Mouse (Mus musculus): ENCODE data around the gene Ly9. TPM values are rescaled to one million over a fixed set of nuclear protein-coding genes. Genes with fewer than 3 reads are reported as not detected.

The Ly9 gene
- polyA plus RNA-seq, 1 experiment from 2014 or later: not detected

GRCm38 (mm10) chr1:171556366-171556765 lies 50.8 kb downstream of the Ly9 start:
- no peak overlapping the region for H3K9ac ChIP-seq (ENCODE audit: low read depth, low read length)
- H3K27me3 ChIP-seq (ENCODE audit: control insufficient read depth, insufficient read depth, low read length): no peaks in the 10 kb centered on the region
- no peak overlapping the region for H3K4me3 ChIP-seq (ENCODE audit: low read length)
- no peak overlapping the region for H3K27ac ChIP-seq (ENCODE audit: low read depth, low read length)
- H3K9me3 ChIP-seq (ENCODE audit: control insufficient read depth, low read length): no peaks in the 10 kb centered on the region
- 88% methylated on average over 2 of the region's 2 CpGs for WGBS
- ATAC-seq (ENCODE audit: low FRiP score, low TSS enrichment): no peak
- H3K4me1 ChIP-seq (ENCODE audit: control insufficient read depth, insufficient read depth, low read length): no peaks in the 10 kb centered on the region
- H3K36me3 ChIP-seq (ENCODE audit: control insufficient read depth, insufficient read depth, low read length): no peaks in the 10 kb centered on the region
- H3K4me2 ChIP-seq (replicated peaks; ENCODE audit: low read depth, low read length): no peak overlapping the region

- 86% methylated on average over 11 of the region's 11 CpGs for WGBS
Measured at GRCm38 (mm10) chr1:171553359-171554341, 53.6 kb downstream of the Ly9 start.

DNA sequence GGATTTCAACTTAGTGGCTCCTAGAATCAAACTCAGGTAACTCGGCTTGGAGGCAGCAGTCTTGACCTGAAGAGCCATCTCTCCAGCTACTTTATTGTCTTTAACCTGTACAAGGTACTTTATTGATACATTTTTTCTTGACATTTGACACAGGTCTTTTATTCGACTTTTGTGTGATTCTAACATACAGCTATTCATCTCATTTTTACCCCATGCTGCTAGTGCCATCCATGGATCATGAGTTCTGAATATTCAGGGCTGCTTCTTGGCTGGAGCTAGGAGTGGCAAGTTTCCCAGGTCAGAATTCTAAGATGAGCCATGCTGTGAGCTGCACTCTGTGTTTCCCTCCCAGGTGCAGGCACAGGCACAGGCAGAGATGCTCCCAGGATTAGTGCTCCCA lies 55.0 kb downstream of the Ly9 start:
- no peaks in the 10 kb centered on the region for H3K27me3 ChIP-seq (ENCODE audit: control insufficient read depth, insufficient read depth, low read length)
- WGBS: 85% methylated on average over 2 of the region's 2 CpGs
- no peak overlapping the region for H3K4me2 ChIP-seq (replicated peaks; ENCODE audit: low read depth, low read length)
- no peak overlapping the region for H3K9ac ChIP-seq (ENCODE audit: low read depth, low read length)
- ATAC-seq (ENCODE audit: low FRiP score, low TSS enrichment): no peak
- H3K9me3 ChIP-seq (ENCODE audit: control insufficient read depth, low read length): no peaks in the 10 kb centered on the region
- H3K4me3 ChIP-seq (ENCODE audit: low read length): no peak overlapping the region
- no peaks in the 10 kb centered on the region for H3K4me1 ChIP-seq (ENCODE audit: control insufficient read depth, insufficient read depth, low read length)
- H3K36me3 ChIP-seq (ENCODE audit: control insufficient read depth, insufficient read depth, low read length): no peaks in the 10 kb centered on the region
- no peak overlapping the region for H3K27ac ChIP-seq (ENCODE audit: low read depth, low read length)

More at GRCm38 (mm10) chr1:171553359-171554341, 53.6 kb downstream of the Ly9 start:
- Histone ChIP-seq H3K9me3 (ENCODE audit: control insufficient read depth, low read length) (no peaks in the 10 kb centered on the region), H3K4me3 (ENCODE audit: low read length) (no peak overlapping the region), H3K4me2 (replicated peaks; ENCODE audit: low read depth, low read length) (no peak overlapping the region), H3K27ac (ENCODE audit: low read depth, low read length) (no peak overlapping the region), H3K36me3 (ENCODE audit: control insufficient read depth, insufficient read depth, low read length) (no peaks in the 10 kb centered on the region), H3K9ac (ENCODE audit: low read depth, low read length) (no peak overlapping the region), H3K27me3 (ENCODE audit: control insufficient read depth, insufficient read depth, low read length) (no peaks in the 10 kb centered on the region), H3K4me1 (ENCODE audit: control insufficient read depth, insufficient read depth, low read length) (no peaks in the 10 kb centered on the region)
- ATAC-seq (ENCODE audit: low FRiP score, low TSS enrichment): no peak

DNA sequence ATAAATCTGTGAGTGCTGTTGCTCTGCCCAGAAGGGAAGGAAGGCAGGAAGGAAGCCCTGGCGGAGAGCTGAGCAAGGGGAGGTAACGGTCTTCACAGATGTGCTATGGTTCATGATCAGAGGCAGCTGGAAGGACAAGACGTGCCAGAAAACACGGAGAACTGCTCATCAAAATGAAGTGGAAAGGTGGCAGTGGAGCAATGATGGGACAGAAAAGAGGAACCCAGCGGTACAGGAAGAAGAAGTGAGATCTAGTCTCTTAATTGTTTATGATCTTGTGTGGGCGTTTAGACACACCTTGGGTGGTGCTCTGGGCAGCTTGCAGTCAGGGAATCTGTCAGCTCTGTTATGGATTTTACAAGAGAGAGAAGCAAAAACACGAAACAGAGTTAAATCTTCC lies 55.9 kb downstream of the Ly9 start:
- Histone ChIP-seq H3K4me2 (replicated peaks; ENCODE audit: low read depth, low read length) (no peak overlapping the region), H3K4me1 (ENCODE audit: control insufficient read depth, insufficient read depth, low read length) (no peaks in the 10 kb centered on the region), H3K36me3 (ENCODE audit: control insufficient read depth, insufficient read depth, low read length) (no peaks in the 10 kb centered on the region), H3K27me3 (ENCODE audit: control insufficient read depth, insufficient read depth, low read length) (no peaks in the 10 kb centered on the region), H3K4me3 (ENCODE audit: low read length) (no peak overlapping the region), H3K27ac (ENCODE audit: low read depth, low read length) (no peak overlapping the region), H3K9ac (ENCODE audit: low read depth, low read length) (no peak overlapping the region), H3K9me3 (ENCODE audit: control insufficient read depth, low read length) (no peaks in the 10 kb centered on the region)
- no peak for ATAC-seq (ENCODE audit: low FRiP score, low TSS enrichment)
- WGBS: 62% methylated on average over 7 of the region's 7 CpGs

- ATAC-seq (ENCODE audit: low FRiP score, low TSS enrichment): no peak
- no peaks in the 10 kb centered on the region for H3K36me3 ChIP-seq (ENCODE audit: control insufficient read depth, insufficient read depth, low read length)
- H3K4me1 ChIP-seq (ENCODE audit: control insufficient read depth, insufficient read depth, low read length): no peaks in the 10 kb centered on the region
- peaks cover 2% of the 10 kb centered on the region; the same call in 1 of the 2 replicates for H3K9me3 ChIP-seq (ENCODE audit: control insufficient read depth, low read length)
- H3K4me2 ChIP-seq (replicated peaks; ENCODE audit: low read depth, low read length): no peak overlapping the region
- H3K4me3 ChIP-seq (ENCODE audit: low read length): no peak overlapping the region
- H3K27ac ChIP-seq (ENCODE audit: low read depth, low read length): no peak overlapping the region
- 89% methylated on average over 1 of the region's 1 CpGs for WGBS
- H3K27me3 ChIP-seq (ENCODE audit: control insufficient read depth, insufficient read depth, low read length): no peaks in the 10 kb centered on the region
- H3K9ac ChIP-seq (ENCODE audit: low read depth, low read length): no peak overlapping the region
Measured at GRCm38 (mm10) chr1:171540694-171541093, 66.5 kb downstream of the Ly9 start.

Small RNA genes within 50 kb of the gene (microRNA-seq; reads per million reads assigned to microRNA genes)
- not detected for gene Mir7683

Other genes starting within 250 kb of the Ly9 start
- 2.2 and 2.4 TPM in 2 replicates for gene Klhdc9, start 246.6 kb downstream of the Ly9 start, polyA plus RNA-seq (2014; fragmentation: Nextera tagmentation; extraction: Ambion mirVana)
- gene Nectin4, start 237.3 kb downstream of the Ly9 start, polyA plus RNA-seq (2014; fragmentation: Nextera tagmentation; extraction: Ambion mirVana): 1.0 and 2.6 TPM in 2 replicates
- 0.69 and 0.81 TPM in 2 replicates for gene Arhgap30, start 218.5 kb downstream of the Ly9 start, polyA plus RNA-seq (2014; fragmentation: Nextera tagmentation; extraction: Ambion mirVana)
- 85.4 and 86.4 TPM in 2 replicates for gene Usf1, start 196.1 kb downstream of the Ly9 start, polyA plus RNA-seq (2014; fragmentation: Nextera tagmentation; extraction: Ambion mirVana)
- gene Tstd1, start 188.5 kb downstream of the Ly9 start, polyA plus RNA-seq (2014; fragmentation: Nextera tagmentation; extraction: Ambion mirVana): 2.2 and 4.0 TPM in 2 replicates
- gene F11r, start 169.9 kb downstream of the Ly9 start, polyA plus RNA-seq (2014; fragmentation: Nextera tagmentation; extraction: Ambion mirVana): 96.4 and 127 TPM in 2 replicates
- 10.3 and 14.7 TPM in 2 replicates for gene Alyref2, start 103.9 kb downstream of the Ly9 start, polyA plus RNA-seq (2014; fragmentation: Nextera tagmentation; extraction: Ambion mirVana)
- not detected in 2 replicates for gene Itln1, start 72.1 kb downstream of the Ly9 start, polyA plus RNA-seq (2014; fragmentation: Nextera tagmentation; extraction: Ambion mirVana)
- not detected in 2 replicates for gene Cd244a, start 48.2 kb downstream of the Ly9 start, polyA plus RNA-seq (2014; fragmentation: Nextera tagmentation; extraction: Ambion mirVana)
- gene Slamf7, start 45.6 kb upstream of the Ly9 start, polyA plus RNA-seq (2014; fragmentation: Nextera tagmentation; extraction: Ambion mirVana): not detected in 2 replicates
- gene Cd48, start 74.6 kb upstream of the Ly9 start, polyA plus RNA-seq (2014; fragmentation: Nextera tagmentation; extraction: Ambion mirVana): 1.9 and 3.6 TPM in 2 replicates
- 0.26 and 0.41 TPM in 2 replicates for gene Slamf1, start 159.7 kb upstream of the Ly9 start, polyA plus RNA-seq (2014; fragmentation: Nextera tagmentation; extraction: Ambion mirVana)
- gene Cd84, start 232.3 kb upstream of the Ly9 start, polyA plus RNA-seq (2014; fragmentation: Nextera tagmentation; extraction: Ambion mirVana): 1.1 and 1.2 TPM in 2 replicates

Data from kidney, embryonic 14.5 days (tissue).